15 mouse cellular contexts compared by ENCODE assay signal in the genomic region with DNA sequence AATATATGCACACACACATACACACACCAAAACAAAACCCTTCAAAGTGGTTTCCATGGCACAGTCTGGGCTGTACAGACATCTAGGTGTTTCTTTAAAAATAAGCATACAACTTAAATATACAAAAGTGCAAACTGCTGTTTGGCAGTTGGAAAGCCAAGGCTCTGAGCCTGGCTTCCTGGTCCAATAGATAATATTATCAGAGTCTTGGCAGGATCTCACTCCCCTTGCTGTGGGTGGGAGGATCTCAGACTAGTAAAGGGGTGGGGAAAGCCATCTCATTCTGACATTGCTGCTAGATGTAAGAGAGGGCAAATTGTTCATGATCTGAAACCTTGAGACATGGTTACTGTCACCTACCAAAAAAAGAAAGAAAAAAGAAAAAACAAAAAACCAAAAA. TPM values are rescaled to one million over a fixed set of nuclear protein-coding genes. Genes with fewer than 3 reads are reported as not detected.
DNase-seq lines count a peak whose midpoint lies in the region; ATAC-seq and TF ChIP-seq lines count a peak whose summit lies in the region.
"Had no signal": no experiment of that assay in that cellular context is flagged by ENCODE, and none has a peak within 500 bp of the region (broad histone marks: within the 10 kb centered on the region; RNA-seq: fewer than 3 reads in every experiment).

No protein-coding gene starts in this region.

- DNase-seq in lung, postnatal 0 days (ENCODE audit: low spot score), result no peak
- DNase-seq in c-Kit-positive CD71-positive TER-119-positive erythroid progenitor cells, embryonic 14.5 days (ENCODE audit: low spot score), result peak; percentile 92
- DNase-seq in kidney, postnatal 25 days, result no peak
- no peak for DNase-seq in layer of hippocampus, postnatal 10 days (ENCODE audit: low spot score in 2 of 2)
- DNase-seq: adrenal gland, postnatal 10 days; cerebellum, adult 11 months; kidney, postnatal 14 days had no signal

- no peak overlapping the region for H3K4me2 ChIP-seq in lung, embryonic 15.5 days
- H3K4me2 ChIP-seq in lung, postnatal 0 days (replicated peaks; ENCODE audit: low read depth, low read length), result no peak overlapping the region
- H3K4me2 ChIP-seq in liver, embryonic 12.5 days, result peak overlapping the region; percentile 52
- H3K4me2 ChIP-seq in stomach, embryonic 16.5 days (ENCODE audit: low read depth, low read length), result no peak overlapping the region
- H3K4me2 ChIP-seq: hindbrain, embryonic 15.5 days; limb, embryonic 13.5 days had no signal

- H3K27me3 ChIP-seq in lung, embryonic 15.5 days, result no peaks in the 10 kb centered on the region
- H3K27me3 ChIP-seq in lung, postnatal 0 days (replicated peaks; ENCODE audit: insufficient read depth, low read length), result no peaks in the 10 kb centered on the region
- H3K27me3 ChIP-seq in liver, embryonic 12.5 days (replicated peaks), result no peaks in the 10 kb centered on the region
- no peaks in the 10 kb centered on the region for H3K27me3 ChIP-seq in stomach, embryonic 16.5 days (ENCODE audit: control insufficient read depth, insufficient read depth, low read length)
- H3K27me3 ChIP-seq: hindbrain, embryonic 15.5 days; limb, embryonic 13.5 days had no signal

- no peak overlapping the region for H3K4me3 ChIP-seq in lung, embryonic 15.5 days
- no peak overlapping the region for H3K4me3 ChIP-seq in lung, postnatal 0 days (ENCODE audit: low read depth, low read length)
- H3K4me3 ChIP-seq in liver, embryonic 12.5 days, result 0 out of 2 replicates have a peak overlapping the region, but pooled peaks have one; percentile 3
- H3K4me3 ChIP-seq in stomach, embryonic 16.5 days (replicated peaks; ENCODE audit: low read length), result no peak overlapping the region
- H3K4me3 ChIP-seq: hindbrain, embryonic 15.5 days; limb, embryonic 13.5 days had no signal

- no peaks in the 10 kb centered on the region for H3K36me3 ChIP-seq in lung, embryonic 15.5 days
- H3K36me3 ChIP-seq in lung, postnatal 0 days (ENCODE audit: insufficient read depth, low read length), result no peaks in the 10 kb centered on the region
- H3K36me3 ChIP-seq in liver, embryonic 12.5 days, result no peaks in the 10 kb centered on the region
- H3K36me3 ChIP-seq in stomach, embryonic 16.5 days (ENCODE audit: control insufficient read depth, insufficient read depth, low read length), result no peaks in the 10 kb centered on the region
- H3K36me3 ChIP-seq: hindbrain, embryonic 15.5 days; limb, embryonic 13.5 days had no signal

- H3K27ac ChIP-seq in lung, embryonic 15.5 days, result no peak overlapping the region
- no peak overlapping the region for H3K27ac ChIP-seq in lung, postnatal 0 days (ENCODE audit: low read length)
- peak overlapping the region; percentile 97 for H3K27ac ChIP-seq in liver, embryonic 12.5 days
- no peak overlapping the region for H3K27ac ChIP-seq in stomach, embryonic 16.5 days (ENCODE audit: low read length)
- H3K27ac ChIP-seq: hindbrain, embryonic 15.5 days; limb, embryonic 13.5 days had no signal

- TF ChIP-seq CTCF in lung, postnatal 0 days (IDR thresholded peaks at IDR 0.05), result no peak

- peak; percentile 49; the same call in 1 of the 2 replicates for ATAC-seq in lung, embryonic 15.5 days (ENCODE audit: borderline replicate concordance, extremely low read depth, low FRiP score, low TSS enrichment)
- ATAC-seq in lung, postnatal 0 days, result no peak; the same call in 1 of the 2 replicates
- peak; percentile 89 for ATAC-seq in liver, embryonic 12.5 days
- 0 out of 2 replicates have a peak, but pooled peaks have one; percentile 47 for ATAC-seq in stomach, embryonic 16.5 days (ENCODE audit: insufficient read depth, low FRiP score)

- TF ChIP-seq EP300 in lung, postnatal 0 days (IDR thresholded peaks at IDR 0.05), result no peak

- H3K9ac ChIP-seq in lung, embryonic 15.5 days, result no peak overlapping the region
- H3K9ac ChIP-seq in lung, postnatal 0 days (replicated peaks; ENCODE audit: low read depth), result no peak overlapping the region
- H3K9ac ChIP-seq in liver, embryonic 12.5 days, result peak overlapping the region; percentile 71
- no peak overlapping the region for H3K9ac ChIP-seq in stomach, embryonic 16.5 days (ENCODE audit: low read length)
- H3K9ac ChIP-seq: hindbrain, embryonic 15.5 days; limb, embryonic 13.5 days had no signal

- no peaks in the 10 kb centered on the region for H3K9me3 ChIP-seq in lung, embryonic 15.5 days
- H3K9me3 ChIP-seq in lung, postnatal 0 days (ENCODE audit: low read length), result no peaks in the 10 kb centered on the region
- no peaks in the 10 kb centered on the region for H3K9me3 ChIP-seq in liver, embryonic 12.5 days (replicated peaks)
- H3K9me3 ChIP-seq in stomach, embryonic 16.5 days (replicated peaks; ENCODE audit: control insufficient read depth, low read length), result no peaks in the 10 kb centered on the region
- H3K9me3 ChIP-seq: hindbrain, embryonic 15.5 days; limb, embryonic 13.5 days had no signal

- no peaks in the 10 kb centered on the region for H3K4me1 ChIP-seq in lung, embryonic 15.5 days
- H3K4me1 ChIP-seq in lung, postnatal 0 days (ENCODE audit: insufficient read depth, low read depth, low read length), result no peaks in the 10 kb centered on the region
- H3K4me1 ChIP-seq in liver, embryonic 12.5 days, result peaks cover 70% of the 10 kb centered on the region
- H3K4me1 ChIP-seq in stomach, embryonic 16.5 days (ENCODE audit: control insufficient read depth, insufficient read depth, low read length), result no peaks in the 10 kb centered on the region
- H3K4me1 ChIP-seq: hindbrain, embryonic 15.5 days; limb, embryonic 13.5 days had no signal

RNA-seq across cellular contexts. Expression of a gene that starts 15.4 kb away (rescaled TPM):
- polyA plus RNA-seq in lung, embryonic 15.5 days (2015; fragmentation: Nextera tagmentation; extraction: Ambion mirVana), result not detected in 2 replicates
- not detected in 2 replicates for polyA plus RNA-seq in lung, postnatal 0 days (2015; fragmentation: Nextera tagmentation; extraction: Ambion mirVana)
- not detected in 2 replicates for polyA plus RNA-seq in liver, embryonic 12.5 days (2016; fragmentation: Nextera tagmentation; extraction: Ambion mirVana)
- not detected in 2 replicates for polyA plus RNA-seq in stomach, embryonic 16.5 days (2015; fragmentation: Nextera tagmentation; extraction: Ambion mirVana)
- total RNA-seq in layer of hippocampus, postnatal 10 days (2021), result not detected
- total RNA-seq: adrenal gland, postnatal 10 days; granulocyte monocyte progenitor cell, adult 5-6 weeks; layer of hippocampus, postnatal 25 days had no signal
- polyA plus RNA-seq: frontal cortex, adult 2 months; hindbrain, embryonic 15.5 days; limb, embryonic 13.5 days had no signal

RNA-seq across cellular contexts. Expression of a gene that starts 17.7 kb away (rescaled TPM):
- 807 and 1,263 TPM in 2 replicates for polyA plus RNA-seq in lung, embryonic 15.5 days (2015; fragmentation: Nextera tagmentation; extraction: Ambion mirVana)
- polyA plus RNA-seq in lung, postnatal 0 days (2015; fragmentation: Nextera tagmentation; extraction: Ambion mirVana), result 11.4 and 11.9 TPM in 2 replicates
- 9,927 and 10,875 TPM in 2 replicates for polyA plus RNA-seq in liver, embryonic 12.5 days (2016; fragmentation: Nextera tagmentation; extraction: Ambion mirVana)
- polyA plus RNA-seq in stomach, embryonic 16.5 days (2015; fragmentation: Nextera tagmentation; extraction: Ambion mirVana), result 35.5 and 42.6 TPM in 2 replicates
- not detected for total RNA-seq in layer of hippocampus, postnatal 10 days (2021)
- total RNA-seq: adrenal gland, postnatal 10 days; granulocyte monocyte progenitor cell, adult 5-6 weeks; layer of hippocampus, postnatal 25 days had no signal

RNA-seq across cellular contexts. Expression of a gene that starts 23.6 kb away (rescaled TPM):
- polyA plus RNA-seq in lung, embryonic 15.5 days (2015; fragmentation: Nextera tagmentation; extraction: Ambion mirVana), result not detected in 2 replicates
- polyA plus RNA-seq in lung, postnatal 0 days (2015; fragmentation: Nextera tagmentation; extraction: Ambion mirVana), result not detected in 2 replicates
- polyA plus RNA-seq in liver, embryonic 12.5 days (2016; fragmentation: Nextera tagmentation; extraction: Ambion mirVana), result not detected in 2 replicates
- polyA plus RNA-seq in stomach, embryonic 16.5 days (2015; fragmentation: Nextera tagmentation; extraction: Ambion mirVana), result not detected in 2 replicates
- not detected for total RNA-seq in layer of hippocampus, postnatal 10 days (2021)
- total RNA-seq: adrenal gland, postnatal 10 days; granulocyte monocyte progenitor cell, adult 5-6 weeks; layer of hippocampus, postnatal 25 days had no signal
- polyA plus RNA-seq: frontal cortex, adult 2 months; hindbrain, embryonic 15.5 days; limb, embryonic 13.5 days had no signal

RNA-seq across cellular contexts. Expression of a gene that starts 27.7 kb away (rescaled TPM):
- 8.2 and 12.5 TPM in 2 replicates for polyA plus RNA-seq in lung, embryonic 15.5 days (2015; fragmentation: Nextera tagmentation; extraction: Ambion mirVana)
- 0.27 TPM in 1 of 2 replicates, not detected in the other for polyA plus RNA-seq in lung, postnatal 0 days (2015; fragmentation: Nextera tagmentation; extraction: Ambion mirVana)
- polyA plus RNA-seq in liver, embryonic 12.5 days (2016; fragmentation: Nextera tagmentation; extraction: Ambion mirVana), result 1,392 and 1,481 TPM in 2 replicates
- 0.95 and 1.4 TPM in 2 replicates for polyA plus RNA-seq in stomach, embryonic 16.5 days (2015; fragmentation: Nextera tagmentation; extraction: Ambion mirVana)
- total RNA-seq in layer of hippocampus, postnatal 10 days (2021), result not detected
- total RNA-seq: adrenal gland, postnatal 10 days; granulocyte monocyte progenitor cell, adult 5-6 weeks; layer of hippocampus, postnatal 25 days had no signal

RNA-seq across cellular contexts. Expression of a gene that starts 30.3 kb away (rescaled TPM):
- polyA plus RNA-seq in lung, embryonic 15.5 days (2015; fragmentation: Nextera tagmentation; extraction: Ambion mirVana), result not detected in 2 replicates
- polyA plus RNA-seq in lung, postnatal 0 days (2015; fragmentation: Nextera tagmentation; extraction: Ambion mirVana), result not detected in 2 replicates
- polyA plus RNA-seq in liver, embryonic 12.5 days (2016; fragmentation: Nextera tagmentation; extraction: Ambion mirVana), result 0.72 and 1.2 TPM in 2 replicates
- not detected in 2 replicates for polyA plus RNA-seq in stomach, embryonic 16.5 days (2015; fragmentation: Nextera tagmentation; extraction: Ambion mirVana)
- not detected for total RNA-seq in layer of hippocampus, postnatal 10 days (2021)
- total RNA-seq: adrenal gland, postnatal 10 days; granulocyte monocyte progenitor cell, adult 5-6 weeks; layer of hippocampus, postnatal 25 days had no signal
- polyA plus RNA-seq: frontal cortex, adult 2 months; hindbrain, embryonic 15.5 days; limb, embryonic 13.5 days had no signal

Comparison
In these comparisons a context has a peak if more than half of its experiments do, and no peak if none do; other contexts are left out.
1. RNA of a gene that starts 17.7 kb away (polyA plus RNA-seq): 9,927 to 10,875 TPM in liver, embryonic 12.5 days and 807 to 1,263 TPM in lung, embryonic 15.5 days; 35.5 to 42.6 TPM in stomach, embryonic 16.5 days and 11.4 to 11.9 TPM in lung, postnatal 0 days; every median in the first group is over 10 times any median in the second.